Mouse (Mus musculus): ENCODE data around the gene Plekha1. TPM values are rescaled to one million over a fixed set of nuclear protein-coding genes. Genes with fewer than 3 reads are reported as not detected.

Gene Plekha1
- total and polyA plus RNA-seq, 3 experiments = 0.23 to 8.3 (median 0.36) TPM

GRCm38 (mm10) chr7:130910841-130911240, 45.3 kb downstream of the Plekha1 start:
- dilution Hi-C loops (cut with MboI; ENCODE audit: extremely low pct_ligation_motif_present, extremely low pct_unique_long_range_greater_than_20kb, low sequenced_read_pairs) = no loop called here

GRCm38 (mm10) chr7:130914693-130915363, 49.3 kb downstream of the Plekha1 start:
- H3K36me3 ChIP-seq (replicated peaks in 1 of 2; ENCODE audit: control insufficient read depth in 1 of 2, insufficient read depth in 1 of 2, low read length in 1 of 2) = peaks cover 0 to 4% of the 10 kb centered on the region in 2 experiments
- H3K27me3 ChIP-seq (replicated peaks) = peaks cover 44% of the 10 kb centered on the region
- no peak overlapping the region for H3K27ac ChIP-seq (ENCODE audit: insufficient read depth, low read depth)
- no peak overlapping the region for H3K4me2 ChIP-seq (ENCODE audit: insufficient read depth, low read depth, poor library complexity, severe bottlenecking)
- peaks cover 3% of the 10 kb centered on the region for H3K9me3 ChIP-seq (replicated peaks; ENCODE audit: low read length)
- no peaks in the 10 kb centered on the region for H3K4me1 ChIP-seq (ENCODE audit: control insufficient read depth in 1 of 2, insufficient read depth in 2 of 2)
- H3K9ac ChIP-seq (ENCODE audit: insufficient read depth, low read depth) = no peak overlapping the region
- dilution Hi-C loops (cut with MboI; ENCODE audit: extremely low pct_ligation_motif_present, extremely low pct_unique_long_range_greater_than_20kb, low sequenced_read_pairs) (no loop called here), in situ Hi-C loops (cut with MboI; ENCODE audit: low pct_ligation_motif_present, low pct_unique_long_range_greater_than_20kb, low sequenced_read_pairs) (loop anchor here (5.0 kb wide), 1 partner anchor 143 kb away; the partner anchor contains the start of gene Btbd16)
- peak; percentile 29 for DNase-seq (ENCODE audit: extremely low read depth)
- no peaks in the 10 kb centered on the region for H3K79me2 ChIP-seq (replicated peaks; ENCODE audit: control insufficient read depth, extremely low read depth, insufficient read depth, poor library complexity, severe bottlenecking)
- H3K4me3 ChIP-seq (replicated peaks in 1 of 3; ENCODE audit: low read depth in 2 of 3, low read length in 2 of 3, poor library complexity in 1 of 3) = no peak overlapping the region
- TF ChIP-seq POLR2AphosphoS2 (IDR thresholded peaks at IDR 0.05; ENCODE audit: low read depth, low read length) (no peak), MYC (IDR thresholded peaks at IDR 0.05; ENCODE audit: low read depth, low read length) (no peak), KAT2A (IDR thresholded peaks at IDR 0.05; ENCODE audit: insufficient replicate concordance, low read length) (no peak), MAZ (IDR thresholded peaks at IDR 0.05; ENCODE audit: low read depth, low read length) (no peak), JUND (conservative IDR thresholded peaks at IDR 0.05; ENCODE audit: low read depth, low read length) (no peak), SIN3A (IDR thresholded peaks at IDR 0.05; ENCODE audit: low read length) (no peak), NRF1 (IDR thresholded peaks at IDR 0.05; ENCODE audit: low read depth, low read length) (no peak), ZMIZ1 (IDR thresholded peaks at IDR 0.05; ENCODE audit: low read depth, low read length) (no peak), ZC3H11A (IDR thresholded peaks at IDR 0.05; ENCODE audit: low read depth, low read length) (peak; percentile 79), RCOR1 (conservative IDR thresholded peaks at IDR 0.05; ENCODE audit: low read depth, low read length) (no peak), MXI1 (IDR thresholded peaks at IDR 0.05; ENCODE audit: low read depth, low read length) (no peak), CTCF (conservative IDR thresholded peaks at IDR 0.05 in 1 of 2, IDR thresholded peaks at IDR 0.05 in 1 of 2; ENCODE audit: low read depth in 2 of 2, low read length in 2 of 2) (peak; percentile 17 to 95; a peak in 2 of 4 replicates), EP300 (IDR thresholded peaks at IDR 0.05; ENCODE audit: low read length) (no peak), HCFC1 (IDR thresholded peaks at IDR 0.05; ENCODE audit: low read depth, low read length) (no peak), IRF4 (IDR thresholded peaks at IDR 0.05; ENCODE audit: low read depth, low read length) (peak; percentile 36; the same call in 1 of the 2 replicates), USF2 (conservative IDR thresholded peaks at IDR 0.05; ENCODE audit: low read depth, low read length) (no peak), TCF12 (IDR thresholded peaks at IDR 0.05; ENCODE audit: low read depth, low read length) (no peak), ZKSCAN1 (IDR thresholded peaks at IDR 0.05; ENCODE audit: borderline replicate concordance, low read depth, low read length) (no peak), MEF2A (IDR thresholded peaks at IDR 0.05; ENCODE audit: borderline replicate concordance, low read depth, low read length) (no peak), ELF1 (IDR thresholded peaks at IDR 0.05; ENCODE audit: low read depth, low read length) (no peak), PAX5 (IDR thresholded peaks at IDR 0.05; ENCODE audit: low read length) (no peak), CHD2 (IDR thresholded peaks at IDR 0.05; ENCODE audit: low read length) (no peak), MAFK (IDR thresholded peaks at IDR 0.05; ENCODE audit: insufficient replicate concordance, low read length) (no peak), ZNF384 (IDR thresholded peaks at IDR 0.05; ENCODE audit: low read depth, low read length) (no peak), NELFE (IDR thresholded peaks at IDR 0.05; ENCODE audit: low read depth, low read length) (no peak), USF1 (IDR thresholded peaks at IDR 0.05; ENCODE audit: low read depth, low read length) (no peak), UBTF (IDR thresholded peaks at IDR 0.05; ENCODE audit: low read depth, low read length) (no peak), CHD1 (IDR thresholded peaks at IDR 0.05; ENCODE audit: low read depth, low read length) (no peak), SMC3 (IDR thresholded peaks at IDR 0.05; ENCODE audit: low read depth, low read length) (peak; percentile 93)

More at GRCm38 (mm10) chr7:130910841-130911240, 45.3 kb downstream of the Plekha1 start:
- no peak overlapping the region for H3K27ac ChIP-seq (ENCODE audit: insufficient read depth, low read depth)
- peaks cover 7% of the 10 kb centered on the region for H3K27me3 ChIP-seq (replicated peaks)
- no peak overlapping the region for H3K9ac ChIP-seq (ENCODE audit: insufficient read depth, low read depth)
- no peak overlapping the region for H3K4me3 ChIP-seq (replicated peaks in 1 of 3; ENCODE audit: low read depth in 2 of 3, low read length in 2 of 3, poor library complexity in 1 of 3)
- in situ Hi-C loops (cut with MboI; ENCODE audit: low pct_ligation_motif_present, low pct_unique_long_range_greater_than_20kb, low sequenced_read_pairs) = loop anchor here (5.0 kb wide), 1 partner anchor 139 kb away; the partner anchor contains the start of gene Btbd16
- H3K4me1 ChIP-seq (ENCODE audit: control insufficient read depth in 1 of 2, insufficient read depth in 2 of 2) = no peaks in the 10 kb centered on the region
- no peak overlapping the region for H3K4me2 ChIP-seq (ENCODE audit: insufficient read depth, low read depth, poor library complexity, severe bottlenecking)
- no peak for DNase-seq (ENCODE audit: extremely low read depth)
- TF ChIP-seq USF1 (IDR thresholded peaks at IDR 0.05; ENCODE audit: low read depth, low read length) (no peak), USF2 (conservative IDR thresholded peaks at IDR 0.05; ENCODE audit: low read depth, low read length) (no peak), TBP (conservative IDR thresholded peaks at IDR 0.05; ENCODE audit: low read depth, low read length) (no peak), ELF1 (IDR thresholded peaks at IDR 0.05; ENCODE audit: low read depth, low read length) (no peak), HCFC1 (IDR thresholded peaks at IDR 0.05; ENCODE audit: low read depth, low read length) (no peak), POLR2A (IDR thresholded peaks at IDR 0.05; ENCODE audit: low read depth, low read length) (no peak), MAZ (IDR thresholded peaks at IDR 0.05; ENCODE audit: low read depth, low read length) (no peak), MAX (IDR thresholded peaks at IDR 0.05; ENCODE audit: low read length) (no peak), GABPA (IDR thresholded peaks at IDR 0.05; ENCODE audit: insufficient replicate concordance, low read depth, low read length) (no peak), MEF2A (IDR thresholded peaks at IDR 0.05; ENCODE audit: borderline replicate concordance, low read depth, low read length) (no peak)
- no peaks in the 10 kb centered on the region for H3K9me3 ChIP-seq (replicated peaks; ENCODE audit: low read length)
- no peaks in the 10 kb centered on the region for H3K79me2 ChIP-seq (replicated peaks; ENCODE audit: control insufficient read depth, extremely low read depth, insufficient read depth, poor library complexity, severe bottlenecking)
- H3K36me3 ChIP-seq (replicated peaks in 1 of 2; ENCODE audit: control insufficient read depth in 1 of 2, insufficient read depth in 1 of 2, low read length in 1 of 2) = peaks cover 0 to 8% of the 10 kb centered on the region in 2 experiments
